Mouse (Mus musculus): Measurements from ENCODE around the gene Gab1. TPM values are rescaled to one million over a fixed set of nuclear protein-coding genes. Genes with fewer than 3 reads are reported as not detected.

The Gab1 gene
- total RNA-seq (2015) = 3.5 and 6.0 TPM in 2 replicates
- total RNA-seq (2017) = 2.7 and 3.0 TPM in 2 replicates

DNA sequence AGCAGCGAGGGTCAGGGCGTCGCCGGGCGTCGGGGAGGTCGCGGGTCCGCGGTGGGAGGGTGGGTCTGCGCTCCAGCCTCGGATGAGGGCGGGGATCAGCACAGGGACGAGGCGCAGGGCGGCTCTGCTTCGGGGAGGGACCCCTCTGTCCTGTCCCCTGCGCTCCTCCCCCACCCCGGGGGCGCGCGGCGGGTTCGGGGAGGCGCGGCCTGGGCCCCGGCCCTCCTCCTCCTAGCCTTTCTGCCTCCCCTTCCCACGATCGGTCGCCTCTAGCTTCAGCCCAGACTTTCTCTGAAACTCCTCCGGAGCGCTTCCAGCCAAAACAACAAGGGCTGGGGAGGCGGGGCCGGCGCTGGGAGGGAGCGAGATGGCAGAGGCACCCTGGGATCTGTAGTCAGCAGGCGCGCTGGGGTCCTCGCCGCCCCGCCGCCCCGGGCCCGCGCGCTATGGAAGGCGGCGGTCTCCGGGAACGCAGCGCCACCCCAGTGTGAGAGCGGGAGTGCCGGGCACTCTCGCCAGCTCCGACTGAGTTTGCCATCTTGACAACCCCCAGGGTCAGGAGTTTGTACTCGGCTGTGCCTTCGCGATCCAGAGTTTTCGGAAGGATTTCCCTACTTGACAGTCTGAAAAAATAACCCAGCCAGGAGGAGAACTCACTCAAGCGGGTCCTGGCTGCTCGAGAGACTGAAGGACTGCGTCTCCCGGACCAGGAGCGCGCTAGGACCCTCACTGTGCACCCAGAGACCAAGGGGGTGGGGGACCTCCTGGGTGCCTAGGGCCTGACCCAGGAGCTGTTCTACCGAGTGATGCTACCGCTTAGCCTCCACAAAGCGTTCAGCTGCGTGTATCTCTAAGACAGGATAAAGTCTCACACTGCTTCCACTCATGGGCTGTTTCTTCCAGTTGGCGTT lies at the start of gene Gab1:
Gene Gab1, minus strand, starts transcription at position 324 of the 911 bp plus-strand sequence.
- ATAC-seq (replicated peaks; ENCODE audit: poor library complexity) = peak; percentile 72

DNA sequence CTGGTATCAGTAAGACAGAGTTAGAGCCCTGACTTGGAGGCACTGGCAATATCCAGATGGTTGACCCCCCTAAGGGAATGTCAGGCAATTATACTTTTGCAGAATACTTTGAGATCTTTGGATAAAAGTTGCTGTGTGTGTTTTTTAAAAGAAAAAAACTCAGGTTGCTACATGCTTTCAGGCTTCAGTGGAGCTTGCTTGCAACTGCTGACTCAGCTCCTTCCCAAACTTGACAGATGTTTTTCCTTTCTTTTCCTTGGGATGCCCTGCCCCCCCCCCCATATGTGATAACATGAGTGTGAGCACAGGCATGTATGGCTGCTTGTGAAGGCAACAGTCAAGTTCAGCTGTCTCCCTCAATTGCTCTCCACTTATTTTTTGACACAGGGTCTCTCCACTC lies 48.5 kb upstream of the Gab1 start:
- ATAC-seq (replicated peaks; ENCODE audit: poor library complexity) = no peak

DNA sequence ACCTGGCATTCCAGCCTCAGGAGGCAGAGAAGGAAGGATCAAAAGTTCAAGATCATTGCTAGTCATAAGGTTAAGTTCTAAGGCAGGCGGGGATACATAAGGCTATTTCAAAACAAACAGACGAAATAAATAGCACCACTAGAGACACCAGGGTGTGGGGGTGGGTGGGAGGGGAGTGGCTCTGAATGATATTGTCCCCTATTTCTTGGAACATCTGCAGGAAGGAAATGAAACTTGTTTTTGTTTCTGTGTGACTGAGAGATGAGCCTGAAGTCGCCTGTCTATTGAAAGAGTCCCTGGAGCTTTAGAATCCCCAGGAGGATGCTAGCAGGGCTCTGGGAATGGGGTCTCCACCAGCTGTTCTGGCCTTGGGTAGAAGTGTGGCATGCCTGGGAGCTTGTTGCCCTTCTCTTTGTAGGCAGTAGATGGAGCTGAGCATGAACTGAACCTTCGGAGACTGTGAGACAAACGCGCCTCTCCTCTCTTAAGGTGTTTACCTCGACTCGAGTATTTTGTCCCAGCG lies 43.5 kb upstream of the Gab1 start:
- no peak for ATAC-seq (replicated peaks; ENCODE audit: poor library complexity)

DNA sequence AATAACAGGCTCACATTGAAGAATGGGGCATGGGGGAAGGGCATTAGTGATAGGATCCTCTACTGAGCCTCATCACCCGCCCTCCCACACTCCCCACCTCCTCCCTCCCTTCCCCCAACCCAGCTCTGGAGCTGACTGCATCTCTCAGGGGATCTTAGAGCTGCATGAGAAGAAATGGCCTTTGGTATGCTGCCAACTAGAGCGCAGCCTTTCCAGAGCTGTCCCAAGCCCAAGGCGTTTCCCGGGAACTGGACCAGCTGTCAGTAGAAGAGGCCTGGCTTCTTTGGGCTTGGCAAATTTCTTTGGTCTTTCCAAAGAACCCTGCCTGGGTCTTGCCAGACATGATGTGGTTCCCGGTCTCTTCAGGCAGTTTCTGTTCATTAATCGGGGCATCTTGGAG lies 42.3 kb upstream of the Gab1 start:
- ATAC-seq (replicated peaks; ENCODE audit: poor library complexity) = no peak

DNA sequence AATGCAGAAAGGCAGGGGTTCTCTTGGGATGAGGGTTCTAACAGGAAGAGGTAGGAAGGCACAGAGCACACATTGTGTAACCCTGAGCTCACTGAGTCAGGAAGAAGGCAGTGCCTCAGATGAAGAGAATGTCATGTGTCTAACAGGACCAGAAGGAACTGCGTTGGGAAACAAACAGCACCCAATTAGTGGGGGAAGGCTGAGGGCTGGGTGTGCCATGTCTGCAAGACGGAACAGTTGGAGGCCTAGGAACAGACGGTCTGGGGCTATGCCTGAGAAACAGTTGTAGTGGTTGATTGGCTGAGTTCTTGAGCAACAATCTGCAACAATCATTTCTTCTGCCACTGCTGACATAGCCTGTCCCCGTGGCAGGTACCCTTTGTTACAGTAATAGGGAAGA lies 38.8 kb upstream of the Gab1 start:
- peak; percentile 94 for ATAC-seq (replicated peaks; ENCODE audit: poor library complexity)

DNA sequence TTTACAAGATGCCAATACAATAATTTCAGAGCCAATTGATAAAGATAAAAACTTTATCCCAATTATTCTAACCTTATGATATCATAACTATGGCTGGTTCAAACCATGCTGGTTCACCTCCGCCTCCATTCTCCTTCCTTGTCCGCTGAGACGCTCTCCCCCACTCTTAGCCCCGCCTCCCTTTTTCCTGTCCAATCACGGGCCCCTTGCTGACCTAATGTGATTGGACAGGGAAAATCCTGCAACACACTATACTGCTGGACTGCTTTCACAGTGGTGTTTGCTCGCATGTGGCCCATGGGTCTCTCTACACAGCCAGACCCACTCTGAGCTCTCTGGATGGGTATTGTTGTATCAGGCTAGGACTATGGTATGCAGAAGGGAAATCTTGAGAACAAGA lies 38.2 kb upstream of the Gab1 start:
- ATAC-seq (replicated peaks; ENCODE audit: poor library complexity) = no peak

DNA sequence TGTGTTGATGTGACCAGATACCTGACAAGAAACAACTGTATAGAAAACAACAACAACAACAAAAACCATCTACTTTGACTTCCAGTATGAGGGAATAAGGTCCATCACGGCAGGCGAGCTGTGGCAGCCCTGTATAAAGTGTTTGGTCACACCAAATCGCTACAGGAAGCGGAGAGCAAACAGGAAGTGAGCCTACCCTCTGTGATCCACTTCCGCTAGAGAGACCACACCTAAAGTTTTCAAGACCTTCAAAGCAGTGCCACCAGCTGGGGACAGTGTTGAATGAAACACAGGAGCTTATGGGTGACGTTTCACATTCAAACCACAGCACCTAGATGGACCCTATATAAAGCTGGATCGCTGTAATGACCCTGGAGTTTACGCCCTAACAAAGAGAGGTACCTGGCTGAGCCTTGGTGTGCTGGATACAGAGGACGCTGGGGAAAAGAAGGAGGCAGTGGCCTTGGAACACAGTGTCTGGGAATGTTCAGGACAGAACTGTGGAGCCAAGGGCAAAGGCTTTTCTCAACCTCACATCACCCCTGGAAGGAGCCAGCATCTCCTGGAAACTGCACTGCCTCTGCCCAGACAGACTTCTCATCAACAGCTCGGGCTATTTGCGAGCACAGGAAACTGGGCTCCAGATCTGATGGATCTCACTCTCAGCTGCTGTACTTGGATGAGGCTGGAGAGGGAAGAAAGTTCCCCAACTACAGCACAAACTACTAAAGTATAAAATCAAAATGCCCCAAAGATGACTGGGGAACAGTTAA lies 36.3 kb upstream of the Gab1 start:
- ATAC-seq (replicated peaks; ENCODE audit: poor library complexity) = peak; percentile 43

DNA sequence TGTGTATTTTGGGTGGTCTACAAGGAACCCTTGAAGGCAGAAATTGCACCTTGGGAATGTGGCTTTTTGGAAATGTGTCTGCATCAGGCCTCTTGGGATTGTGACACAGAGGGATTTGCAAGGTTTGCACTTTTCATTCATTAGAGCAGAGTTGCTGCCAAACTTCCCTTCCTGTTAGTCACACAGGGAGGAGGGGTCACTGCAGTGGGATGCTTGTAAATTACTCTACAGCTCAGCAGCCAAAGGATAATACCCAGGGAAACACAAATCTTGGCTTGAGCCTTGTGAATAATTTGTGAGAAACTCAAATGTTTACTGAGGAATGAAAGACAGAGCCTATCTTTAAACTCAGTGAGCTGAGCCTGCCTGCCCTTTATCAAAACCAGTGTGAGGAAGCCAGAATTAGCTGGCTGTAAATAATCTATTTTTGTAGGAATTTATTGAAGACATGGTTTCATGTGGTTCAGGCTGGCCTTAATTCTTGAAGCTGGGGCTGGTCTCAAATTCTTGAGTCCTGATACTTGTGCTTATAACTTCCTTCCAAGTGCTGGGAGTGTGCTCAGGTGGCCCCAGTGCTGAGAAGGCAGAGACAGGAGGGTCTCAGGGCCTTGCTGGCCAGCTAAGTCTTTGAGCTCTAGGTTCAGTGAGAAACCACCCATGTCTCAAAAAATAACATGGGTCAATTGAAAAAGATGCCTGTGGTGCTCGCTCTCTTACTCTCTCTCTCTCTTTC lies 32.9 kb upstream of the Gab1 start:
- ATAC-seq (replicated peaks; ENCODE audit: poor library complexity) = no peak

DNA sequence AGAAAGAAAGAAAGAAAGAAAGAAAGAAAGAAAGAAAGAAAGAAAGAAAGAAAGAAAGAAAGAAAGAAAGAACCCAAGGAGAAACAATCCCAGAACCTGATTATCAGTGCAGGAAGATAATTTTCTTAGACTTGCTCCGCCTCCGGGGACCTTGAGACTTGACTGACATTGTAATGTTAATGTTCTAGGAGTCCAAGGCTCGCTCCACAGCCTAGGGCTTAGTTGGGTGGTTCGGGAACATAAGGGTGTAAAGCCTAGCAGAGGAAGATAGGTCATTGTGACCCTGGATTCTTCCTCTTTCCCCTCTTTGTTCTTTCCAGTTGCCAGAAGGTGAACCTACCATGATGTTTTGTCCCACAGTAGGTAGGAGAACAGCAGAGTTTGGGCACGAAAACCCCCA lies 31.1 kb upstream of the Gab1 start:
- no peak for ATAC-seq (replicated peaks; ENCODE audit: poor library complexity)

DNA sequence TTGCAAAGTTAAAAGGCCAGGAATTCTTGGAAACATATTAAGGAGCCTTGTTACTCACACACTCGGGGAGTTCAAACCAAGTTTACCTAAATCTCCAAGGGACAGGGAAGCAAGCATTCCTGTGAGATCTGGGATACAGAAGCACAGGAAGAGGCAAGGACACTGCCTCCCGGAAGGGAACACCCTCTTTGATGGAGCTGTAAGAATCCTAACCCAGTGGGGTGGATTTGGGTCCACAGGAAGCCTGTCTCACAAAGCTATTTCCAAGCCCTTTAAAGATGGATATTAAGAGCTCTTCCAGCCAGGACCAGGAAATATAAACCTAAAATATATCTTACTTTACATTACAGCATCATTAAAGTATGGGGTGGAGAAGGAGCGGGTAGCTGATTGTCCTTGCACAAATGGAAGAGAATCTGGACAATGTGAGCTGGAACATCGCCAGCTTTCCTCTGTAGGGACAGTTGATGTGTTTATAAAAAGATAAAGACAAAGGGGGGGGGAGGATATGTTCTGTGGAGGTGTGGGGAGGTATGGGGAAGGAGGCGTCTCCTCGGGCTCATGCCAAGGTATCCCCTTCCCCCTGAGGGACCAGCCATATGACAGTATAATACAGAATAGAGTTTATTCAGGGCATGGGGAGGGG lies 28.1 kb upstream of the Gab1 start:
- no peak for ATAC-seq (replicated peaks; ENCODE audit: poor library complexity)

DNA sequence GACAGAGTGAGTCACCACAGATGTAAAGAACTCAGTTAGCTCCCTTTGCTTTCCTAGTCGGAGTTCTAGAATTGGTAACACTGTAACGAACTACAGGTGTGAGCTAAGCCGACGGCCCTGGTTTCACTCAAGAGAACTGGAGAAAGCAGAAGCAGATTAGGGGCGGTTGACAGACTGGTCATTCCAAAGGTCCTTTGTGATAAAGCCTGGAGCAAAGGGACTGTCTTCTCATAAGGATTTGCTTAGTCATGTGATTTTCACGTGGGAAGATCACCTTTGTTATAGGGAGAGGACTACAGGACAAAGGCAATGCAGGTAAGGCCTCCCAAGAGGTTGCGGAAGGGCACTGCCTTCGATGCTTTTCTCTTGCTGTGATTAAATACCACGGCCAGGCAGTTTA lies 22.0 kb upstream of the Gab1 start:
- no peak for ATAC-seq (replicated peaks; ENCODE audit: poor library complexity)

DNA sequence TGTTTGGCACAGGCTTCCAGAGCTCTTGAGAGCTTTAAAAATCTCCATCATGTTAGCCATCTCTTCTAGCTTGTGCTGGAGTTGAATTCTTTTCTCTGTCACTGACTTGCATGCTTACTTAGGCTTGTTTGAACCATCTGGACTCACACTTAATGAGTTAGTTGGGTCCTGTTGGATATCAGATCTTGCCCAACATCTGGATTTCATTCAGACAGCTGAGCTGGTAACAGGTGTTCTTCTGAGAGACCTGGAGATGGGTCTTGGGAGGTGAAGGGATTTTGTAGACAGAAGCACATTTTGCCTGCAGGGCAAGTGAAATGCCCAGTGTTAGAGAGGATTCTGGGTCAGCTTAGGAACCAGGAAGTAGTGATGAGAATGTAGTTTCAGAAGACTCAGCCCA lies 19.0 kb upstream of the Gab1 start:
- ATAC-seq (replicated peaks; ENCODE audit: poor library complexity) = no peak

DNA sequence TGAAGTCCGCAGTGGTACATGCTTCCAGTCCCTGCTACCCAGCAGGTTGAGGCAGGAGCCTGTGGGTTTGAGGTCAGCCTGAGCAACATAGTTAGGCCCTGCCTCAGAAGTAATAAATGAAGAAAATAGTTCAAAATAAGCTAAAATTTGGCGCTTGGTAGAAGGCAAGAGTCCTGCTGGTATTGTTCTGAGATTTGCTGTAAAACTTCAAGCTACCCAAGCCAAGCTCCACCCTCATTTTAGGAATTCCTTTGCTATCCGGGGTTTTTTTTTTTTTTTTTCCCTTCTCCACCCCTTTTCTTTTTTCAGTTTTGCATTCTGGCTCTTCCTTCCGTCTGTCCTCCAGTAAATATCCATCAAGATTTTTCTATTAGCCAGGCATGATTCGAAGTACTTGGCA lies 15.7 kb upstream of the Gab1 start:
- no peak for ATAC-seq (replicated peaks; ENCODE audit: poor library complexity)

DNA sequence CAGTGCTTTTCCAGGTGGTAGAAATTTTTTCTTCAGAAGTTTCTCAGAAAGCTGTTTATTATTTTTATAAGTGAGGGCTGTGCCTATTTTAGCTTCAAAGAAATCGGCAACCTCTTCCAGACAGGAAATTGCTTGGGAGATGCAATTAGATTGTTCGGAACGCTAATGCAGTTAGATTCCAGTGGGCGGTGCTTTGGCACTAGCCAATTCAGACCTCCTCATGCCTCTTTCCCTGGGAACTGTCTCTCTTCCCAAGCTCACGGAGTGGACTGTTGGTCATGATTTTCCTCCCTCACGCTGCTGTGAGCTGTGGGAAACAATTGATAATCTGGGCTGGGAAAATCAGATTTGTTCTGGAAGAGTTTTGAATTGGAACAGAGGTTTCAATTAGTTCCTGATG lies 15.1 kb upstream of the Gab1 start:
- ATAC-seq (replicated peaks; ENCODE audit: poor library complexity) = no peak

DNA sequence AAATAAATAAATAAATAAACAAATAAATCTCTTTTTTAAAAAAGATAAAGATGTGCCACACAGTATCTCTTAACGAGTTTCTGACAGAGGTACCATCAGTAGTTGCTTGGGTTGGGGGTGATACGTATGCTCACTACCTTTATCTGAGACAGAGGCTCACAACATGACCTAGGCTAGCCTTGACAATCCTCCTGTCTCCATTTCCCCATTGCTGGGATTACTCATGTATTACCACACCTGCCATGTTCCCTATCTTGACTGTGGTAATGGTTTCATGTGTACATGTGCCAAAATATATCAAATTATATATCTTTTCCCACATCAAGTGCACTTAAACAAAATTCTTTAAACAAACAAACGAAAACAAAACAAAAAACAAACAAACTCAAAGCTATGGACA lies 14.2 kb upstream of the Gab1 start:
- peak; percentile 55; the same call in 1 of the 2 replicates for ATAC-seq (replicated peaks; ENCODE audit: poor library complexity)

DNA sequence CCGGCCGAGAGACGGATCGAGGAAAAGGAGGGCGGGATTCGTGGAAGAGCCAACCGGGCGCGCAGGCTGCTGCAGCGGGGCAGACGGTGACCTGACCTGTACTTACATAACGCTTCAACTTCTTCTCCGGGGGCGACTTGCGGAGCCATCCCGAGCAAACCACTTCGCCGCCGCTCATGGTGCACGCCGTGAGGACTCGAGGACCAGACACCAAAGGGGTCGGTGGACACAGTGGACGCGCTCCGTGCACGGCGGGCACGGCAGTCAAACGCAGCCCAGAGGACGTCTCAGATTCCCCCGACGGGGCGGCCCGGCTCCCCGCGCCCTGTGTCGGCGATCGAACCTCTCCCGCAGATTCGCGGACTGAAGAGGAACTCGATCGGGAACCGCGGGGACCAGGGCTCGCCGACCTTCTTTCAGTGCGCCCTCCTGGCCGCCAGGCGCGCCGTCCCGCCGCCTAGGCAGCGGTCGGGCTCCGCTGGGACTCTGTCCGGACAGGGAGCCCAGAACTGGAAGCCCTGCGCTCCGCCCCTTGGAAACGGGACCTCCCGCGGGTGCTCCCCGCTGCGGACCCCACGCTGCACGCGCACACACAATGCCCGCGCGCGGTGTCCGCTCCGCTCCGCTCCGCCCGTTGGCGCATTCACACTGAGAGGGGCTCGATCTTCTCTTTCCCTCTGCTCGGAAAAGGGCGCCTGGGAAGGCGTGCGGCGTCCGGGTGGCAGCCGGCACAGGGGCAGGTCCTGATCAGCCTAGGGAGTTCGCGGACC lies 708 bp downstream of the Gab1 start:
- peak; percentile 66 for ATAC-seq (replicated peaks; ENCODE audit: poor library complexity)

DNA sequence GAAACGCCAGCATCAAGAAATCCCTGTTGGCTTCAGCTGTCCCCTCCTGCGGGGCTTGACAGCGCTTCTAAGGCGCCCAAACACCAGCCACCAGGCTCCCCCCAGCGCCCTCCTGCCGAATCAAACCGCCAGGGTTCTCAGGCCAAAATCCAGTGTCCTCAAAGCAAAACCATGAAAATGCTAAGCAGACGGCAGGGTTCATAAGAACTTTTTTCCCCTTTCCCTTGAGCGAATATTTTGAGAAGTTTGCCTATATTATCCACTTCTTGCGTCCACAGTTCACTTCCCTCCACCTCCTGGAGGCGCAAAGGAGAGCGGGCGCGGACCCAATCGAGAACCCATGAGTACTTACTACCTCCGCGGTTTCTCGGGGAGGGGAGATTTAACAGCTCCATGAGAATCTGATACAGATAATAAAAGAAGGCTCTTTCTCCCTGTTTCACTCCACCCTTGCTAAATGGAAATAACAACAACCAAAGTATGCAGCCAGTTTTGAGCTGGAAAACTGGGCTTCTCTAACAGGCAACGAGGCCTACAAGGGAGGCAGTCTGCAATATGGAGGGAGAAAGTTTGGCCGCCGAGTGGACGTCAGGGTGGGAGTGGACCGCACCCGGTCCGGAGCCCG lies 1.4 kb downstream of the Gab1 start:
- ATAC-seq (replicated peaks; ENCODE audit: poor library complexity) = peak; percentile 30

DNA sequence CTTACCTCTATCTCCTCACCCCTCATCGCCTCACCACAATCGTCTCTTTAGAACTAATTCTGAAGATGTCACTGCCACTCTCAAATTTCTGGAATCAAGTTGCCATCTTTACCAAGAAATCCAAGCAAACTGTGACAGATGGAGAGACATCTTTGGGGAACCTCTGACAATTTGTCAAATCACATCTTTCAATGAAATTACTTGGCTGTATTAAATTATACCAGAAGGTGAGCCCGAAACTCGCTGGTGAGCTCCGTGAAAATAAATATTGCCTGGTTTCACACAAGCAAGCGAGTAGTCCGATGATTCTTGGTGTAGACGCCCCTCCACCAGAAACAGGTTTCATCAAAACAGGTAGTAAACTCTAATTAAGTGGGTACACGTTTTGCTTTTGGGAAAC lies 2.2 kb downstream of the Gab1 start:
- ATAC-seq (replicated peaks; ENCODE audit: poor library complexity) = no peak

DNA sequence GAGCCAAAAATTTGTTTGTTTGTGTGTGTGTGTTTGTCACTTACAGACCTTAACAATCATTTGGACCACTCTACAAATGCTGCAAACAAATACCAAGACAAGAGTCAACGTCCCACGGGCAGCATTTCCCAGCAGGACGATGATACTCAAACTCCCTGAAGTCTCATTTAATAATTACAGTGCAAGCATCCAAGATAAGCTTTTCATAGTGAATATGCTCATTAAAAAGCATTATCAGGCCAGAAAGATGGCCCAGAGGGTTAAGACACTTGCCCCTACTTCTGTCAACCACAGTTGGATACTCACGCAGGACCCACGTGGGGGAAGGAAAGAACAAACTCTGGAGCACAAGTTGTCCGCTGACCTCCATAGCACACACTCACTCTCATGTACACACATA lies 4.8 kb downstream of the Gab1 start:
- no peak for ATAC-seq (replicated peaks; ENCODE audit: poor library complexity)
